Mouse (Mus musculus) neural tube, embryonic 13.5 days (tissue): Measurements from ENCODE around the gene Tgfbr1. TPM values are rescaled to one million over a fixed set of nuclear protein-coding genes. Genes with fewer than 3 reads are reported as not detected.

Experiments
- ATAC-seq: fragments of 200-750 bp; cut with Nextera tagmentation; 2 replicates; pipeline ENCODE4 v1.8.0; 2017; ENCODE audit warnings: low read depth, mild to moderate bottlenecking, moderate TSS enrichment, moderate library complexity
- H3K27ac ChIP-seq: fragments of 300-500 bp; sonication (generic); replicated peaks from 2 replicates; pipeline ENCODE4 v1.5.1; 2015; ENCODE audit warnings: moderate library complexity, mild to moderate bottlenecking, inconsistent platforms
- H3K27me3 ChIP-seq: fragments of 300-500 bp; sonication (generic); 2 replicates; pipeline ENCODE4 v1.6.1; 2015; ENCODE audit warnings: mild to moderate bottlenecking, inconsistent platforms
- H3K36me3 ChIP-seq: fragments of 300-500 bp; sonication (generic); 2 replicates; pipeline ENCODE4 v1.6.1; 2015; ENCODE audit warnings: mild to moderate bottlenecking, inconsistent platforms
- H3K4me1 ChIP-seq: fragments of 300-500 bp; sonication (generic); replicated peaks from 2 replicates; pipeline ENCODE4 v1.6.1; 2015; ENCODE audit warnings: inconsistent platforms
- H3K4me2 ChIP-seq: fragments of 300-500 bp; sonication (generic); 2 replicates; pipeline ENCODE4 v1.6.1; 2015; ENCODE audit warnings: inconsistent platforms, mild to moderate bottlenecking, moderate library complexity
- H3K4me3 ChIP-seq: fragments of 300-500 bp; sonication (generic); 2 replicates; pipeline ENCODE4 v1.5.1; 2015; ENCODE audit warnings: mild to moderate bottlenecking, inconsistent platforms
- H3K9ac ChIP-seq: fragments of 300-500 bp; sonication (generic); 2 replicates; pipeline ENCODE4 v1.6.1; 2015; ENCODE audit warnings: moderate library complexity, mild to moderate bottlenecking, inconsistent platforms
- H3K9me3 ChIP-seq: fragments of 300-500 bp; sonication (generic); 2 replicates; pipeline ENCODE4 v1.6.1; 2016; ENCODE audit warnings: inconsistent platforms
- WGBS: fragments of 180-500 bp; shearing (Covaris S2); methylation state at CpG from one replicate; pipeline ENCODE4 v1.1.7; 2015; 5-methylcytosine and 5-hydroxymethylcytosine counted together
- polyA plus RNA-seq: library from polyadenylated mRNA; unstranded; fragments of >200 nt; fragmentation: Nextera tagmentation; extraction: Ambion mirVana; gene quantifications from 2 replicates; pipeline ENCODE4 v1.2.1, GENCODE M21; 2015

The Tgfbr1 gene
- polyA plus RNA-seq, 1 experiment from 2014 or later = 42.6 TPM

- Histone ChIP-seq H3K36me3 (no peaks in the 10 kb centered on the region), H3K27ac (no peak overlapping the region), H3K27me3 (no peaks in the 10 kb centered on the region), H3K9ac (no peak overlapping the region), H3K4me2 (no peak overlapping the region), H3K4me1 (0 out of 2 replicates have a peak, but pooled peaks cover 3% of the 10 kb centered on the region), H3K9me3 (no peaks in the 10 kb centered on the region), H3K4me3 (no peak overlapping the region)
- 82% methylated on average over 3 of the region's 3 CpGs for WGBS
- ATAC-seq = no peak
These were observed 30.7 kb upstream of the Tgfbr1 start for GRCm38 (mm10) chr4:47322315-47322714.

GRCm38 (mm10) chr4:47324206-47324605, 28.8 kb upstream of the Tgfbr1 start:
- Histone ChIP-seq H3K27me3 (no peaks in the 10 kb centered on the region), H3K4me1 (0 out of 2 replicates have a peak, but pooled peaks cover 3% of the 10 kb centered on the region), H3K4me2 (no peak overlapping the region), H3K36me3 (no peaks in the 10 kb centered on the region), H3K9me3 (no peaks in the 10 kb centered on the region), H3K27ac (no peak overlapping the region), H3K4me3 (no peak overlapping the region), H3K9ac (no peak overlapping the region)
- no peak for ATAC-seq
- 45% methylated on average over 1 of the region's 1 CpGs for WGBS

- Histone ChIP-seq H3K9ac (no peak overlapping the region), H3K4me1 (0 out of 2 replicates have a peak, but pooled peaks cover 3% of the 10 kb centered on the region), H3K36me3 (no peaks in the 10 kb centered on the region), H3K4me3 (no peak overlapping the region), H3K27me3 (no peaks in the 10 kb centered on the region; the same call in 1 of the 2 replicates), H3K4me2 (no peak overlapping the region), H3K27ac (no peak overlapping the region), H3K9me3 (no peaks in the 10 kb centered on the region)
- ATAC-seq = no peak
- WGBS = 84% methylated on average over 3 of the region's 3 CpGs
These were observed 25.2 kb upstream of the Tgfbr1 start for GRCm38 (mm10) chr4:47327782-47328181.

- Histone ChIP-seq H3K9me3 (no peaks in the 10 kb centered on the region), H3K9ac (no peak overlapping the region), H3K4me3 (no peak overlapping the region), H3K4me2 (no peak overlapping the region), H3K27me3 (no peaks in the 10 kb centered on the region; the same call in 1 of the 2 replicates), H3K4me1 (no peaks in the 10 kb centered on the region), H3K27ac (no peak overlapping the region), H3K36me3 (no peaks in the 10 kb centered on the region)
- 5% methylated on average over 1 of the region's 1 CpGs for WGBS
- ATAC-seq = no peak
These were observed 23.7 kb upstream of the Tgfbr1 start for GRCm38 (mm10) chr4:47329285-47329684.

- Histone ChIP-seq H3K4me3 (no peak overlapping the region), H3K9me3 (no peaks in the 10 kb centered on the region), H3K27me3 (no peaks in the 10 kb centered on the region; the same call in 1 of the 2 replicates), H3K4me1 (no peaks in the 10 kb centered on the region), H3K9ac (no peak overlapping the region), H3K27ac (no peak overlapping the region), H3K4me2 (no peak overlapping the region), H3K36me3 (no peaks in the 10 kb centered on the region)
- WGBS = 92% methylated on average over 13 of the region's 13 CpGs
- ATAC-seq = no peak
These were observed 22.5 kb upstream of the Tgfbr1 start for GRCm38 (mm10) chr4:47330378-47331052.

- Histone ChIP-seq H3K27me3 (no peaks in the 10 kb centered on the region; the same call in 1 of the 2 replicates), H3K9ac (no peak overlapping the region), H3K27ac (no peak overlapping the region), H3K4me2 (no peak overlapping the region), H3K9me3 (no peaks in the 10 kb centered on the region), H3K36me3 (no peaks in the 10 kb centered on the region), H3K4me3 (no peak overlapping the region), H3K4me1 (no peaks in the 10 kb centered on the region)
- ATAC-seq = no peak
- 79% methylated on average over 6 of the region's 6 CpGs for WGBS
These were observed 20.1 kb upstream of the Tgfbr1 start for GRCm38 (mm10) chr4:47332812-47333343.

GRCm38 (mm10) chr4:47333541-47333940, 19.5 kb upstream of the Tgfbr1 start:
- Histone ChIP-seq H3K27me3 (no peaks in the 10 kb centered on the region; the same call in 1 of the 2 replicates), H3K27ac (no peak overlapping the region), H3K9ac (no peak overlapping the region), H3K9me3 (no peaks in the 10 kb centered on the region), H3K4me1 (no peaks in the 10 kb centered on the region), H3K4me2 (no peak overlapping the region), H3K4me3 (no peak overlapping the region), H3K36me3 (no peaks in the 10 kb centered on the region)
- no peak for ATAC-seq
- WGBS = 94% methylated on average over 3 of the region's 3 CpGs

GRCm38 (mm10) chr4:47336941-47337600, 16.0 kb upstream of the Tgfbr1 start:
- Histone ChIP-seq H3K9ac (no peak overlapping the region), H3K9me3 (no peaks in the 10 kb centered on the region), H3K27me3 (no peaks in the 10 kb centered on the region), H3K36me3 (no peaks in the 10 kb centered on the region), H3K4me1 (peaks cover 7% of the 10 kb centered on the region), H3K4me2 (no peak overlapping the region), H3K4me3 (no peak overlapping the region), H3K27ac (no peak overlapping the region)
- ATAC-seq = no peak
- WGBS = 83% methylated on average over 3 of the region's 3 CpGs

GRCm38 (mm10) chr4:47342632-47343031, 10.4 kb upstream of the Tgfbr1 start:
- 23% methylated on average over 8 of the region's 8 CpGs for WGBS
- Histone ChIP-seq H3K36me3 (no peaks in the 10 kb centered on the region), H3K4me3 (no peak overlapping the region), H3K27ac (no peak overlapping the region), H3K4me2 (no peak overlapping the region), H3K27me3 (no peaks in the 10 kb centered on the region), H3K9ac (no peak overlapping the region), H3K9me3 (no peaks in the 10 kb centered on the region), H3K4me1 (peaks cover 19% of the 10 kb centered on the region)
- no peak for ATAC-seq

- WGBS = 54% methylated on average over 4 of the region's 4 CpGs
- H3K4me2 ChIP-seq = no peak overlapping the region
- no peak overlapping the region for H3K27ac ChIP-seq
- peaks cover 26% of the 10 kb centered on the region for H3K4me1 ChIP-seq
- no peaks in the 10 kb centered on the region for H3K9me3 ChIP-seq
- no peaks in the 10 kb centered on the region for H3K36me3 ChIP-seq
- H3K27me3 ChIP-seq = no peaks in the 10 kb centered on the region; the same call in 1 of the 2 replicates
- H3K9ac ChIP-seq = no peak overlapping the region
- no peak overlapping the region for H3K4me3 ChIP-seq
- ATAC-seq = no peak
These were observed 6.0 kb upstream of the Tgfbr1 start for GRCm38 (mm10) chr4:47347022-47347421.

- Histone ChIP-seq H3K36me3 (no peaks in the 10 kb centered on the region), H3K9me3 (no peaks in the 10 kb centered on the region)
- WGBS = 33% methylated on average over 6 of the region's 6 CpGs
These were observed 3.3 kb upstream of the Tgfbr1 start for GRCm38 (mm10) chr4:47349759-47350158.

GRCm38 (mm10) chr4:47351386-47352049, 1.5 kb upstream of the Tgfbr1 start:
- WGBS = 19% methylated on average over 9 of the region's 9 CpGs

More at GRCm38 (mm10) chr4:47349759-47350158, 3.3 kb upstream of the Tgfbr1 start:
- Histone ChIP-seq H3K4me1 (peaks cover 32% of the 10 kb centered on the region), H3K27ac (no peak overlapping the region), H3K9ac (no peak overlapping the region), H3K4me2 (no peak overlapping the region), H3K4me3 (no peak overlapping the region), H3K27me3 (no peaks in the 10 kb centered on the region; the same call in 1 of the 2 replicates)
- ATAC-seq = no peak

More at GRCm38 (mm10) chr4:47351386-47352049, 1.5 kb upstream of the Tgfbr1 start:
- Histone ChIP-seq H3K4me3 (peak overlapping the region; percentile 98), H3K9ac (peak overlapping the region; percentile 72; the same call in 1 of the 2 replicates), H3K27me3 (no peaks in the 10 kb centered on the region; the same call in 1 of the 2 replicates), H3K4me2 (peak overlapping the region; percentile 94), H3K27ac (no peak overlapping the region), H3K4me1 (peaks cover 44% of the 10 kb centered on the region), H3K9me3 (no peaks in the 10 kb centered on the region), H3K36me3 (no peaks in the 10 kb centered on the region)
- no peak for ATAC-seq
